Mouse (Mus musculus): ENCODE measurements around the gene B9d2. TPM values are rescaled to one million over a fixed set of nuclear protein-coding genes. Genes with fewer than 3 reads are reported as not detected.
A peak's percentile ranks its signal among the peaks of the same experiment; 100 is the strongest.

B9d2 gene
- polyA plus RNA-seq, 1 experiment, result 37.3 TPM

DNA sequence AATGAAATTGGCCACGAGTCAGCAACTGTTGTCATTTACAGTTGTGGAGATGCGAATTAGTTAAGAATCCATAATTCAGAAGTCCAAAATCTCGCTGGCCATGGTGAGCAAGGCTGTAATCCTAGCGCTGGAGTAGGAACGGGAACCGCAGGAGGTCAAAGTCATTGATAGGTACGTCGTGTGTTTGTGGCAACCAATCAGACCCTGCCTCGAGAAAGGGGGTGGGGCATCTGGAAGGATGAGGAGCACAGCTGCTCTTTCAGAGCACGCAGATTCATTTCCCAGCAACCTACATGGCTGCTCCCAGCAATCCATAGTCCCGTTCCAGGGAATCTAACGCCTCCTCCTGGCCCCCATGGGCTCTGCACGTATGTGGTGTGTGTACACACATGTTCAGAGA lies 19.3 kb downstream of the B9d2 start:
- Histone ChIP-seq H3K27ac (ENCODE audit: insufficient read depth, low read length) (no peak overlapping the region), H3K27me3 (ENCODE audit: control insufficient read depth, insufficient read depth, low read length) (no peaks in the 10 kb centered on the region), H3K4me3 (replicated peaks; ENCODE audit: insufficient read depth, low read depth, low read length) (no peak overlapping the region), H3K4me1 (ENCODE audit: control insufficient read depth, insufficient read depth, low read length) (no peaks in the 10 kb centered on the region)
- TF ChIP-seq CTCF (IDR thresholded peaks at IDR 0.05; ENCODE audit: borderline replicate concordance, insufficient read depth, low read depth, low read length) (no peak), POLR2A (IDR thresholded peaks at IDR 0.05; ENCODE audit: borderline replicate concordance, insufficient read depth, low read length) (no peak)
- WGBS, result 51% methylated on average over 13 of the region's 13 CpGs
- DNase-seq, result no peak

GRCm38 (mm10) chr7:25700732-25701131 lies 20.2 kb downstream of the B9d2 start:
- WGBS, result 75% methylated on average over 12 of the region's 12 CpGs
- Histone ChIP-seq H3K27me3 (ENCODE audit: control insufficient read depth, insufficient read depth, low read length) (no peaks in the 10 kb centered on the region), H3K4me1 (ENCODE audit: control insufficient read depth, insufficient read depth, low read length) (peaks cover under 1% of the 10 kb centered on the region; the same call in 1 of the 2 replicates), H3K27ac (ENCODE audit: insufficient read depth, low read length) (no peak overlapping the region), H3K4me3 (replicated peaks; ENCODE audit: insufficient read depth, low read depth, low read length) (no peak overlapping the region)
- TF ChIP-seq POLR2A (IDR thresholded peaks at IDR 0.05; ENCODE audit: borderline replicate concordance, insufficient read depth, low read length), result no peak
- TF ChIP-seq CTCF (IDR thresholded peaks at IDR 0.05; ENCODE audit: borderline replicate concordance, insufficient read depth, low read depth, low read length), result peak; percentile 13; the same call in 1 of the 2 replicates
- DNase-seq, result no peak

DNA sequence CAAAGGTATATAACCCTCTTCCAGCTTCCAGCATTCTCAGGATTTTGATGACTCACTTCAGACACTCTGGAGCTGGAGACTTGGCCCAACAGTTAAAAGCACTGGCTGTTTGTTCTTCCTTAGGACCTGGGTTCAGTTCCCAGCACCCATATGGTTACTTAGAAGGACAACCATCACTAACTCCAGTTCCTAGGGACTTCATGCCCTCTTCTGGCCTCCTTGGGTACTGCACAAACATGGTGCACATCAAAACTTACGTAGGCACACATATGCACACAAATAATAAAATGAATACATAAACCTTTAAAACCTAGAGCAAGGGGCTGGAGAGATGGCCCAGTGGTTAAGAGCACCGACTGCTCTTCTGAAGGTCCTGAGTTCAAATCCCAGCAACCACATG lies 21.8 kb downstream of the B9d2 start:
- DNase-seq, result no peak
- H3K27ac ChIP-seq (ENCODE audit: insufficient read depth, low read length), result no peak overlapping the region
- TF ChIP-seq POLR2A (IDR thresholded peaks at IDR 0.05; ENCODE audit: borderline replicate concordance, insufficient read depth, low read length) (no peak), CTCF (IDR thresholded peaks at IDR 0.05; ENCODE audit: borderline replicate concordance, insufficient read depth, low read depth, low read length) (no peak)
- H3K4me1 ChIP-seq (ENCODE audit: control insufficient read depth, insufficient read depth, low read length), result peaks cover 5% of the 10 kb centered on the region; the same call in 1 of the 2 replicates
- 95% methylated on average over 2 of the region's 2 CpGs for WGBS
- no peaks in the 10 kb centered on the region for H3K27me3 ChIP-seq (ENCODE audit: control insufficient read depth, insufficient read depth, low read length)
- no peak overlapping the region for H3K4me3 ChIP-seq (replicated peaks; ENCODE audit: insufficient read depth, low read depth, low read length)

DNA sequence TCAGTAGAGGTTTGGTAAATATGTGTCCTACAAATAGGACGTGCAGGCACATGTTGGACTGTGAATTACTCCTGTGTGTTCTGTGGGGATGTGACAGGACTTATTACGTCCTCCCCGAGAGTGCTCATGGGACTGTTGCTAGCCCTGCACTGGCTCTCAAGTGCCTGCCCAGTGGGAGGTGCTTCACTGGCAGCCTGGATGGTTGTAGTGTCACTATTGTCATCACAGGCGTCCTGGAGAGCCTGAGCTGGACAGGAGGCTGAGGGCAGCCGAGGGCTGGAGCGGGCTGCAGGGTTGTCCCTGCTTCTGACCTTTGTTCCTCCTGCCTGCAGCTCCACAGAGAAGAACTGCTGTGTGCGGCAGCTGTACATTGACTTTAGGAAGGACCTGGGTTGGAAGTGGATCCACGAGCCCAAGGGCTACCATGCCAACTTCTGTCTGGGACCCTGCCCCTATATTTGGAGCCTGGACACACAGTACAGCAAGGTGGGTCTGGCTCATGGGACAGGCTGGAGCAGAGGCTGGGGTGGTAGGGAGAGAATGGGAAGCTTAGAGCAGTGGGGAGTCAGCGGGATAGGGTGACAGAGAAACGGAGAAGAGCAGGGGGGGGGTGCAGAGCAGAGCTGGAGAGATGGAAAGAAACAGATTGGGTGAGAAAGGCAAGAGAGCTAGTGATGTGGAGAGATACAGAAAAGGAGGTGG lies 23.4 kb downstream of the B9d2 start:
- no peaks in the 10 kb centered on the region for H3K27me3 ChIP-seq (ENCODE audit: control insufficient read depth, insufficient read depth, low read length)
- WGBS, result 34% methylated on average over 10 of the region's 10 CpGs
- H3K27ac ChIP-seq (ENCODE audit: insufficient read depth, low read length), result no peak overlapping the region
- DNase-seq, result no peak
- H3K4me1 ChIP-seq (ENCODE audit: control insufficient read depth, insufficient read depth, low read length), result peaks cover 5% of the 10 kb centered on the region; the same call in 1 of the 2 replicates
- no peak overlapping the region for H3K4me3 ChIP-seq (replicated peaks; ENCODE audit: insufficient read depth, low read depth, low read length)
- TF ChIP-seq CTCF (IDR thresholded peaks at IDR 0.05; ENCODE audit: borderline replicate concordance, insufficient read depth, low read depth, low read length) (no peak), POLR2A (IDR thresholded peaks at IDR 0.05; ENCODE audit: borderline replicate concordance, insufficient read depth, low read length) (no peak)

- WGBS, result 6% methylated on average over 32 of the region's 37 CpGs
- peaks cover 5% of the 10 kb centered on the region for H3K4me1 ChIP-seq (ENCODE audit: control insufficient read depth, insufficient read depth, low read length)
- TF ChIP-seq POLR2A (IDR thresholded peaks at IDR 0.05; ENCODE audit: borderline replicate concordance, insufficient read depth, low read length), result no peak
- TF ChIP-seq CTCF (IDR thresholded peaks at IDR 0.05; ENCODE audit: borderline replicate concordance, insufficient read depth, low read depth, low read length), result no peak
- peak in 1 of 2 experiments; percentile 40 for DNase-seq
- H3K27me3 ChIP-seq (ENCODE audit: control insufficient read depth, insufficient read depth, low read length), result no peaks in the 10 kb centered on the region
- peak overlapping the region; percentile 48 for H3K4me3 ChIP-seq (replicated peaks; ENCODE audit: insufficient read depth, low read depth, low read length)
- H3K27ac ChIP-seq (ENCODE audit: insufficient read depth, low read length), result no peak overlapping the region
Measured at GRCm38 (mm10) chr7:25704716-25705364, 24.3 kb downstream of the B9d2 start.

DNA sequence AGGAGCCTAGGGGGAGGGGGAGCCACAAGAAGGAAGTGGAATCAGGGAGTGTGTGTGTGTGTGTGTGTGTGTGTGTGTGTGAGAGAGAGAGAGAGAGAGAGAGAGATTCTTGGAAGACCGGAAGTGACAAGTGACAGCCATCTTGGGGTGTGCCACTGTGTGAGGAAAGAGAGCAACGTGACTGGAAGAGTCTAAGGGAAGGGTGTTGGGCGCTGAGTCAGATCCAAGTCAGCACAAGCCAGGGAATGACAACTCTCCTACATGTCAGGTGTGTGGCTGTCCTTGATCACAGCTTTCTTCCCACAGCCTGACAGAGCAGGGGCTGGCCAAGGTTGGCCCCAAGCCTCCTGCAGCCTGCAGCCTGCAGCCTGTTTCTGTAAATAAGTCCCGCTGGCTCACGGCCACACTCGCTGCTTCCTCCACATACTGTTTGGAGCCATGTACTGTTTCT lies 25.2 kb downstream of the B9d2 start:
- WGBS, result 24% methylated on average over 6 of the region's 6 CpGs
- Histone ChIP-seq H3K27ac (ENCODE audit: insufficient read depth, low read length) (no peak overlapping the region), H3K4me1 (ENCODE audit: control insufficient read depth, insufficient read depth, low read length) (peaks cover 5% of the 10 kb centered on the region), H3K4me3 (replicated peaks; ENCODE audit: insufficient read depth, low read depth, low read length) (no peak overlapping the region), H3K27me3 (ENCODE audit: control insufficient read depth, insufficient read depth, low read length) (no peaks in the 10 kb centered on the region)
- no peak for TF ChIP-seq CTCF (IDR thresholded peaks at IDR 0.05; ENCODE audit: borderline replicate concordance, insufficient read depth, low read depth, low read length)
- no peak for TF ChIP-seq POLR2A (IDR thresholded peaks at IDR 0.05; ENCODE audit: borderline replicate concordance, insufficient read depth, low read length)
- DNase-seq, result peak; percentile 43 to 61

- peaks cover 12% of the 10 kb centered on the region for H3K4me1 ChIP-seq (ENCODE audit: control insufficient read depth, insufficient read depth, low read length)
- WGBS, result 89% methylated on average over 7 of the region's 7 CpGs
Measured at GRCm38 (mm10) chr7:25706578-25707170, 26.1 kb downstream of the B9d2 start.

More at GRCm38 (mm10) chr7:25706578-25707170, 26.1 kb downstream of the B9d2 start:
- H3K27me3 ChIP-seq (ENCODE audit: control insufficient read depth, insufficient read depth, low read length), result no peaks in the 10 kb centered on the region
- no peak for DNase-seq
- no peak overlapping the region for H3K4me3 ChIP-seq (replicated peaks; ENCODE audit: insufficient read depth, low read depth, low read length)
- no peak overlapping the region for H3K27ac ChIP-seq (ENCODE audit: insufficient read depth, low read length)
- TF ChIP-seq POLR2A (IDR thresholded peaks at IDR 0.05; ENCODE audit: borderline replicate concordance, insufficient read depth, low read length), result no peak
- no peak for TF ChIP-seq CTCF (IDR thresholded peaks at IDR 0.05; ENCODE audit: borderline replicate concordance, insufficient read depth, low read depth, low read length)

Measured in cerebellum, adult 2 months (tissue).